Mouse (Mus musculus): Measurements from ENCODE around the gene Rer1. TPM values are rescaled to one million over a fixed set of nuclear protein-coding genes. Genes with fewer than 3 reads are reported as not detected.
A peak's percentile ranks its signal among the peaks of the same experiment; 100 is the strongest.

Rer1 gene
- polyA plus RNA-seq, 1 experiment from 2014 or later, result 163 TPM

DNA sequence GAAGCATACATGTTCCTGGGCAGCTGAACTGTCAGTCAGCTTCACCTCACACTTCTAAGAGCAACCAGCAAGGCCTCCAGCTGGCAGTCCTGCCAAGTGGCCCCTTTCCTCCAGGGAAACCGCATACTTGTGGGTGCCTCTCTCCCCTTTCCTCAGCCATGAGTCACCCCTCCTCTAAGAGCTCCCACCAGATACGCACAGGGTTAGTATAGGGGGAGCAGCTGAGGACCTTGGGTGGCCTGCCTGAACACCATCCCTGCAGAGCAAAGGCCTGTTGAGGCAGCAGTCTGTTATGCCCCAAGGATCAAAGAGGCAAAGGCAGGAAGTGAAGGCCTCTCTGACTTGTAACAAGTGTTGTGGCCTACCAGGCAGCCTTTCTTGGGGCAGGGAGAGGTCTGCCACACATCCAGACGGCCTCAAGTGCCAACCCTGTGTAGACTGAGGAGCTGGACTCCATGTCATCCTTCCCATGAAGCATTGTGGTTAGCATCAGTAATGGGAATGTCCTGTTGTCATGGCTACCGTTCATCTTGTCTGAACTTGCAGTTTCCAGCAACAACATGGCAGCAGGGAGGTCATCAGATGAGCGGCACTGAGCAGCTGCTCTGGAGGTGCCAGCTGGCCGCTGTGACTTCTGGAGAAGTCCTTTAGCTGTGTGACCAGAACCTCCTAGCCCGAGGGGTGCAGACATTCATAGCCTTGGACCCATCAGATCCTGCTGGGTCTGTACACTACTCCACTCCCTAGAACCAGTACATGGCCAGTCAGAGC lies 40.6 kb upstream of the Rer1 start:
- Histone ChIP-seq H3K9me3 (replicated peaks; ENCODE audit: control insufficient read depth, low read length) (no peaks in the 10 kb centered on the region), H3K4me3 (ENCODE audit: low read depth, low read length) (no peak overlapping the region), H3K4me1 (ENCODE audit: control insufficient read depth, insufficient read depth, low read length) (peaks cover 26% of the 10 kb centered on the region), H3K4me2 (ENCODE audit: low read length) (no peak overlapping the region), H3K27ac (ENCODE audit: low read depth, low read length) (no peak overlapping the region), H3K9ac (ENCODE audit: low read length) (no peak overlapping the region), H3K36me3 (ENCODE audit: control insufficient read depth, insufficient read depth, low read length) (no peaks in the 10 kb centered on the region), H3K27me3 (replicated peaks; ENCODE audit: control insufficient read depth, insufficient read depth, low read length) (no peaks in the 10 kb centered on the region)
- DNase-seq (ENCODE audit: low spot score), result peak; percentile 40
- 75% methylated on average over 7 of the region's 7 CpGs for WGBS
- no peak for ATAC-seq

DNA sequence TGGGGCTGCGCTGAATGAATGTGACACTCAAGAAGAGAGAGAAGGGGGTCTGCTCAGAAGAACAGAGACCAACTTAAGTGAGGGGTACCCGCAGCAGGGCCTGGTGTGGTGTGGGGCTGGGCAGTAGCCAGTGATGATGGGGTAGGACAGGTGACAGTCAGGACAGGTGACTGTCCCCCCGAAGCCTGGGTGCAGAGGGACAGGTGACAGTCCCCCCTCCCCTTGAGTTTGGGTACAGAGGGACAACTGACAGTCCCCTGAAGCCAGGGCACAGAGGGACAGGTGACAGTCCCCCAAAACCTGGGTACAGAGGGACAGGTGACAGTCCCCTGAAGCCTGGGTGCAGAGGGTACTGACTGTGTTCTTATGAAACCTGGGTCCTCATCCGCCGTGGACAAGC lies 40.0 kb upstream of the Rer1 start:
- H3K4me1 ChIP-seq (ENCODE audit: control insufficient read depth, insufficient read depth, low read length), result peaks cover 26% of the 10 kb centered on the region

DNA sequence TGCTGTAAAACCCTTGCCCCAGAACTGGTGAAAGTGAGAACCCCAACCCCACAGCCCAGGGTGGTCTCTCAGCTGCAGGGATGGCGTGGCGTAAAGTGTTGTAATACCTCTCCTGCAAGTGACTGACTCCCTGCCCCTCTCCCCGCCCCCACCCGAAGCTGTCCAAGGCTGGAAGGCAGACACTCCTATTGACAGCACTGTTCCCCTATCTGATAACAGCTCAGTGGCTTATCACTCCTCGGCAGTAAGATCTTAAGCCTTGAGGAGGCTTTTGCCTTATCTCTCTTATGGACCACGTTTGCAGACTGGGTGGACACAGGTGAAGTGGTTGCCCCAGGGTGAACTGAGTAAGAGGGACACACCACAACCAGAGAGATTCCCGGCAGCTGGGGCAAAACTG lies 39.1 kb upstream of the Rer1 start:
- 70% methylated on average over 7 of the region's 7 CpGs for WGBS
- ATAC-seq, result no peak
- Histone ChIP-seq H3K4me1 (ENCODE audit: control insufficient read depth, insufficient read depth, low read length) (peaks cover 24% of the 10 kb centered on the region), H3K27me3 (replicated peaks; ENCODE audit: control insufficient read depth, insufficient read depth, low read length) (no peaks in the 10 kb centered on the region), H3K4me3 (ENCODE audit: low read depth, low read length) (no peak overlapping the region), H3K9me3 (replicated peaks; ENCODE audit: control insufficient read depth, low read length) (no peaks in the 10 kb centered on the region), H3K4me2 (ENCODE audit: low read length) (no peak overlapping the region), H3K27ac (ENCODE audit: low read depth, low read length) (no peak overlapping the region), H3K36me3 (ENCODE audit: control insufficient read depth, insufficient read depth, low read length) (no peaks in the 10 kb centered on the region), H3K9ac (ENCODE audit: low read length) (no peak overlapping the region)
- no peak for DNase-seq (ENCODE audit: low spot score)

More for the DNA sequence above, 40.0 kb upstream of the Rer1 start:
- H3K9ac ChIP-seq (ENCODE audit: low read length), result no peak overlapping the region
- DNase-seq (ENCODE audit: low spot score) (no peak), ATAC-seq (no peak)
- H3K9me3 ChIP-seq (replicated peaks; ENCODE audit: control insufficient read depth, low read length), result no peaks in the 10 kb centered on the region
- no peaks in the 10 kb centered on the region for H3K36me3 ChIP-seq (ENCODE audit: control insufficient read depth, insufficient read depth, low read length)
- no peak overlapping the region for H3K4me3 ChIP-seq (ENCODE audit: low read depth, low read length)
- no peak overlapping the region for H3K27ac ChIP-seq (ENCODE audit: low read depth, low read length)
- no peak overlapping the region for H3K4me2 ChIP-seq (ENCODE audit: low read length)
- H3K27me3 ChIP-seq (replicated peaks; ENCODE audit: control insufficient read depth, insufficient read depth, low read length), result no peaks in the 10 kb centered on the region
- 93% methylated on average over 5 of the region's 5 CpGs for WGBS

DNA sequence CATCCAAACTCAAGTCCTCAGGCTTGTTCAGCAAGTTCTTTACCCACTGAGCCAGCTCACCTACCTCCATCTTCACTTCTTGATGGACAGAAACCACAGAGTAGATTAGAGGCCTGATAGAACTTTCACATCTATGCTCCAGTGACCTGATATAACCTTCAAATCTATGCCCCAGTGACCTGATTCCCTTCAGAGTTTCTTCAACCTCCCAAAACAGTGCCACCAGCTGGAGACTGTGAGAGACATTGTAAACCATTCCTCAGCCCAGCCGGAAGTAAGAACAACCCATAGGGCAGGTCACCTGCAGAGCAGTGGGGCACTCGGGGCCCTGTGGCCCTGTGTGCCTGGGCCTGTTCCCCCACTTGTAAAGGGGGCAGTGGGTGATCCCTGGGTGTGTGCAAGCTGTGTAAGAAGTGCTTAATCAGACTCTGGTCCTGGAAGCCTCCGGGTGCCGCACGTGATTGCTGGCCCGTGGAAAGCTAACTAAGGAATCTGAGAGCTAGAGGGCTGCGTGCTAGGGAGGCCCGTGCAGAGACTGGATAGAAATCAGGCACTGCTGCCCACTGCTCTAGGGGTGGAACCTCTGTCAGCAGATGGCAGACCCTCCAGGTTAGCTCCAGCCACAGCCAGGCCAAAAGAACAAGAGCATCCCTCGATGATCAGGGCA lies 37.8 kb upstream of the Rer1 start:
- no peak overlapping the region for H3K27ac ChIP-seq (ENCODE audit: low read depth, low read length)
- WGBS, result 79% methylated on average over 9 of the region's 9 CpGs

DNA sequence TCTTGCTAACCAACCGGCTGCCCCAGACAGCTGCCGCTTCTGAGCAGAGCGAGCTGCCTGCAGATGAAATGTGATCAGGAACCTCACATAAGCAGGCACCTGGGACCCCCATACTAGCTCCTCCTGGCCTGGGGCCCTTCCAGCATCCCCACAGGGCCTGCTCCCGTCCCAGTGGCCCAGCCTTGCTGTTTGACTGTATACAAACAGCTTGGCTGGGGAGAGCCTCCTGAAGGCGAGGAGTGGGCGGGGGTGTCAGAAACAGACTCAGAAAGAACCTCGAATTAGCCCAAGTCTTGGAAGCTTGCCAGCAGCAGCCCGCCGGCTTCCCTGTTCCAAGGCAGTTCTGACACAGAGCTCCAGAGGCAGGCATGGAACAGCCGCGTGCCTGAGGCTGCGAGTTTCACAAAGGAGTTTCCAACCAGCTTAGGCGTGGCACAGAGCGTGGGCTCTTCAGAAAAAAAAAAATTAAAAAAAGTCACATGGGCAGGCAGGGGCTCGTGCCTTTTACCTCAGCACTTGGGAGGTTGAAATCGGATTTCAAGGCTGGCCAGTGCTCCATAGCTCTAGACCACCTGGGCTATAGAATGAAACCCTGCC lies 36.4 kb upstream of the Rer1 start:
- 7% methylated on average over 16 of the region's 16 CpGs for WGBS
- H3K27ac ChIP-seq (ENCODE audit: low read depth, low read length), result peak overlapping the region; percentile 86
- no peaks in the 10 kb centered on the region for H3K9me3 ChIP-seq (replicated peaks; ENCODE audit: control insufficient read depth, low read length)
- peak; percentile 92 for ATAC-seq
- H3K4me3 ChIP-seq (ENCODE audit: low read depth, low read length), result no peak overlapping the region
- H3K27me3 ChIP-seq (replicated peaks; ENCODE audit: control insufficient read depth, insufficient read depth, low read length), result no peaks in the 10 kb centered on the region
- peak overlapping the region; percentile 29; the same call in 1 of the 2 replicates for H3K4me2 ChIP-seq (ENCODE audit: low read length)
- H3K36me3 ChIP-seq (ENCODE audit: control insufficient read depth, insufficient read depth, low read length), result no peaks in the 10 kb centered on the region
- peaks cover 11% of the 10 kb centered on the region for H3K4me1 ChIP-seq (ENCODE audit: control insufficient read depth, insufficient read depth, low read length)
- peak overlapping the region; percentile 35; the same call in 1 of the 2 replicates for H3K9ac ChIP-seq (ENCODE audit: low read length)
- DNase-seq (ENCODE audit: low spot score), result peak; percentile 98

More for the DNA sequence above, 37.8 kb upstream of the Rer1 start:
- H3K27me3 ChIP-seq (replicated peaks; ENCODE audit: control insufficient read depth, insufficient read depth, low read length), result no peaks in the 10 kb centered on the region
- H3K4me1 ChIP-seq (ENCODE audit: control insufficient read depth, insufficient read depth, low read length), result peaks cover 11% of the 10 kb centered on the region
- no peak overlapping the region for H3K4me3 ChIP-seq (ENCODE audit: low read depth, low read length)
- ATAC-seq, result no peak
- H3K36me3 ChIP-seq (ENCODE audit: control insufficient read depth, insufficient read depth, low read length), result no peaks in the 10 kb centered on the region
- no peak for DNase-seq (ENCODE audit: low spot score)
- no peaks in the 10 kb centered on the region for H3K9me3 ChIP-seq (replicated peaks; ENCODE audit: control insufficient read depth, low read length)
- H3K9ac ChIP-seq (ENCODE audit: low read length), result no peak overlapping the region
- H3K4me2 ChIP-seq (ENCODE audit: low read length), result no peak overlapping the region

DNA sequence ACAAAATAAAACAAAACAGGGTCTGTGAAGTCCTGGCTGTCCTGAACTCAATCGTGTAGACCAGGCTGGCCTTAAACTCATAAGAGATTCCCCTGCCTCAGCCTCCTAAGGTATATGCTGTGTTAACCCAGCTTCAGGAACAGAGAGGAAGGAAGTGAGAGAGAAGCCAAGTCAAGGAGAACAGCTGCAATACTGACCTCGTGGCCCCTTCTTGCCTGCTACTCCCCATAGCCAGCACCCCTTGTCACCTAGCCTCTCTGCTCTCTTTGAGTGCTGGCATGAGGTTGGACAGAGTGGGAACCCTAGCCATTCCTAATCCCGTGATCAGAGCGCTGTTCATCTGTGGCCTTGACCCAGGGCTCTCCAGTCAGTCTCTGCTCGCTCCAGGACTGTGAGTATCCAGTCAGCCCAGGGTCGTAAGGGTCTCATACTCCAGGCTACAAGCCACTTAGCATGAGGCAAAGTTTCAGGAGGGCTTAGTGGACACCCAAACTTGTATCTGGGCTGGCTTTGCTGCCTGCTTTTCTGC lies 35.8 kb upstream of the Rer1 start:
- H3K27ac ChIP-seq (ENCODE audit: low read depth, low read length), result peak overlapping the region; percentile 86
- DNase-seq (ENCODE audit: low spot score) (no peak), ATAC-seq (peak; percentile 11)
- H3K4me3 ChIP-seq (ENCODE audit: low read depth, low read length), result no peak overlapping the region
- H3K4me2 ChIP-seq (ENCODE audit: low read length), result 0 out of 2 replicates have a peak overlapping the region, but pooled peaks have one; percentile 29
- no peaks in the 10 kb centered on the region for H3K9me3 ChIP-seq (replicated peaks; ENCODE audit: control insufficient read depth, low read length)
- H3K4me1 ChIP-seq (ENCODE audit: control insufficient read depth, insufficient read depth, low read length), result peaks cover 11% of the 10 kb centered on the region
- 85% methylated on average over 6 of the region's 6 CpGs for WGBS
- no peaks in the 10 kb centered on the region for H3K27me3 ChIP-seq (replicated peaks; ENCODE audit: control insufficient read depth, insufficient read depth, low read length)
- peak overlapping the region; percentile 35; the same call in 1 of the 2 replicates for H3K9ac ChIP-seq (ENCODE audit: low read length)
- no peaks in the 10 kb centered on the region for H3K36me3 ChIP-seq (ENCODE audit: control insufficient read depth, insufficient read depth, low read length)

DNA sequence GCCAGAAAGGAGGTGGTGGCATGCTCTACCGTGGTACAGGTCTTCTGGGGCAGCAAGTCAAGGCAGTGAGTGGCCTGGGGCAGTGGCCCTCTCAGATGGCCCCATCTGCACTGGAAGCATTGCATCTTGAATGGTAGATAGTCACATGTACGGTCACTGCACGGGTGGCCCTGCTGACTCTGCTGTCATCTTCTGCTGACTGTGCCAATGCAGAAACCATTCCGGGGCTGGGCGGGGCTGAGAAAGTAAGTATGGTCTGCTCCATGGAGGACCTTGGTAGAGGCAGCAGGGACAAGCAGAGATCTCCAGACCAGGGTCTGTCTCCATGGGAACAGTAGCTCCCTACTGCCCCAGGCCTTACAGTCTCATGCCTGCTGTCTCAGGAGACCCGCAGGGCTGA lies 35.0 kb upstream of the Rer1 start:
- Histone ChIP-seq H3K9me3 (replicated peaks; ENCODE audit: control insufficient read depth, low read length) (no peaks in the 10 kb centered on the region), H3K4me2 (ENCODE audit: low read length) (no peak overlapping the region), H3K36me3 (ENCODE audit: control insufficient read depth, insufficient read depth, low read length) (no peaks in the 10 kb centered on the region), H3K4me1 (ENCODE audit: control insufficient read depth, insufficient read depth, low read length) (peaks cover 11% of the 10 kb centered on the region), H3K27me3 (replicated peaks; ENCODE audit: control insufficient read depth, insufficient read depth, low read length) (no peaks in the 10 kb centered on the region), H3K27ac (ENCODE audit: low read depth, low read length) (no peak overlapping the region), H3K9ac (ENCODE audit: low read length) (no peak overlapping the region), H3K4me3 (ENCODE audit: low read depth, low read length) (no peak overlapping the region)
- ATAC-seq, result no peak
- DNase-seq (ENCODE audit: low spot score), result no peak
- 91% methylated on average over 6 of the region's 6 CpGs for WGBS

DNA sequence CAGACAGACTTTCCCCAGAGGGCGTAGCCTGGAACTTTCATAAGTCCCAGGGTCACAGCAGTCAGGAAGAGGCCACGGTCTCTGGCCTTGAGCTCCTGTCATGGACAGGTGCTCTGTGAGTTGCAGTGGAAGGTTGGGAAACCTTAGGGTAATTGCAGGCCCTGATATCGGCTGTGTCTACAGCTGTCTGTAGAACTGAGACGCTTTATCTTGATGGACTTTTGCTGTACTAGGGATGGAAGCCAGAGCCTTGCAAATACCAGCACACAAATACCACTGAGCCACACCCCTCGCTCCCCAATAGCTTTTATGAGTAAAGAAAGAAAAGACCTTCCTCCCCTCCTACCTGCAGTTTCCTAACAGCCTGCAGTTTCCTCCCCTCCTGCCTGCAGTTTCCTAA lies 34.4 kb upstream of the Rer1 start:
- H3K4me1 ChIP-seq (ENCODE audit: control insufficient read depth, insufficient read depth, low read length), result peaks cover 11% of the 10 kb centered on the region
- no peak for ATAC-seq
- WGBS, result 82% methylated on average over 5 of the region's 5 CpGs

More for the DNA sequence above, 34.4 kb upstream of the Rer1 start:
- H3K27me3 ChIP-seq (replicated peaks; ENCODE audit: control insufficient read depth, insufficient read depth, low read length), result no peaks in the 10 kb centered on the region
- DNase-seq (ENCODE audit: low spot score), result no peak
- no peaks in the 10 kb centered on the region for H3K36me3 ChIP-seq (ENCODE audit: control insufficient read depth, insufficient read depth, low read length)
- no peak overlapping the region for H3K27ac ChIP-seq (ENCODE audit: low read depth, low read length)
- no peak overlapping the region for H3K9ac ChIP-seq (ENCODE audit: low read length)
- H3K4me2 ChIP-seq (ENCODE audit: low read length), result no peak overlapping the region
- H3K4me3 ChIP-seq (ENCODE audit: low read depth, low read length), result no peak overlapping the region
- no peaks in the 10 kb centered on the region for H3K9me3 ChIP-seq (replicated peaks; ENCODE audit: control insufficient read depth, low read length)
